Mouse (Mus musculus): ENCODE measurements around the gene Rpl31.

The Rpl31 gene

DNA sequence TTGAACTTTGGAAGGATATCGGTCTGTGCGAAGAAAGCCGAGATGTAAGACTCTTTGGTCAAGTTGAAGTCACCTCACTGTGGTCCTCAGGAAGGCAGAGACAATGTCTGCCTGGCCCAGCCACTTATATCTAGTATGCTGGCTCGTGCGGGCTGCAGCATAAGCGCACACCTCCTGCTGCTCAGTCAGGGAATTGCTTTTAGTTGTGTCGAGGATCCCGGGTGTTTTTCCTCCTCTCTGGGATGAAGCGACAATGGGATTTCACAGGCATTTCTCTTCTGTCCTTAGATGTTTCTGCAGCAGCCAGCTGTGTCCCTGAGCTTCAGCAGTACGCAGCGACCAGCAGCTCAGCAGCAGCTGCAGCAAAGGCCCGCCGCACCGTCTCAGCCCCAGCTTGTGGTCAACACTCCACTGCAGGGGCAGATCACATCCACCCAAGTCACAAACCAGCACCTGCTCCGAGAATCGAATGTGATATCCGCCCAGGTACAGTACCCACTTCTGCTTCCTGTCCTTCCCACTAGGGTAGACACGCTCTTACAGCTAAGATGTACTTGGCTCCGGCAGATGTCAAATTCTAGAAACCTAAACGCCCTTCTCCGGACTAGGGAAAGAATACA lies 22.6 kb upstream of the Rpl31 start:
- Histone ChIP-seq H3K36me3 (ENCODE audit: insufficient read depth, low read length) (no peaks in the 10 kb centered on the region), H3K27me3 (ENCODE audit: insufficient read depth, low read length) (peaks cover 35% of the 10 kb centered on the region), H3K4me3 (replicated peaks; ENCODE audit: low read length) (peak overlapping the region; percentile 60), H3K4me1 (replicated peaks; ENCODE audit: low read depth, low read length) (peaks cover 30% of the 10 kb centered on the region), H3K9me3 (ENCODE audit: low read length) (no peaks in the 10 kb centered on the region)
- TF ChIP-seq CTCF (conservative IDR thresholded peaks at IDR 0.05; ENCODE audit: low read length) (peak; percentile 35), NANOG (IDR thresholded peaks at IDR 0.05; ENCODE audit: borderline replicate concordance, low read length) (no peak)

DNA sequence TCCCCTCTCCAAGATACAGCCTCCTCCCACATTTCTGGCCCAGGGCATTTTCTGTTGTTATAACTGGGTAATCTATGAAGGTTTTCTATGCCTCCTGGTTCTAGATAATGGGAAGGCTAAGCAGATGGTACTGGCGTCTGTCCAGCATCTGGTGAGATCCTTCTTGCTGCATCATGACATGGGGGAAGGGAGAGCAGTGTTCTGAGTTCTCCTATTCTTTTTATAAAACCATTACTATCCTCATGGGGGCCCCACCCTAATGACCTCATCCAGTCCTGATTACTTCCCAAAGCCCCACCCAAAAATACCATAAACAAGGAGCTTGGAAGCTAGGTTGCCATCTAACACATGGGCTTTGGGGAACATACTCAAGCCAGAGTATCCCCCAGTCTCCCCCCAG lies 18.6 kb upstream of the Rpl31 start:
- peaks cover 32% of the 10 kb centered on the region for H3K4me1 ChIP-seq (replicated peaks; ENCODE audit: low read depth, low read length)
- peaks cover 15% of the 10 kb centered on the region for H3K27me3 ChIP-seq (ENCODE audit: insufficient read depth, low read length)
- no peak overlapping the region for H3K4me3 ChIP-seq (replicated peaks; ENCODE audit: low read length)
- H3K36me3 ChIP-seq (ENCODE audit: insufficient read depth, low read length) = no peaks in the 10 kb centered on the region
- TF ChIP-seq NANOG (IDR thresholded peaks at IDR 0.05; ENCODE audit: borderline replicate concordance, low read length) = no peak
- no peak for TF ChIP-seq CTCF (conservative IDR thresholded peaks at IDR 0.05; ENCODE audit: low read length)
- no peak for TF ChIP-seq POU5F1 (IDR thresholded peaks at IDR 0.05; ENCODE audit: borderline replicate concordance, low read length)
- H3K9me3 ChIP-seq (ENCODE audit: low read length) = no peaks in the 10 kb centered on the region

DNA sequence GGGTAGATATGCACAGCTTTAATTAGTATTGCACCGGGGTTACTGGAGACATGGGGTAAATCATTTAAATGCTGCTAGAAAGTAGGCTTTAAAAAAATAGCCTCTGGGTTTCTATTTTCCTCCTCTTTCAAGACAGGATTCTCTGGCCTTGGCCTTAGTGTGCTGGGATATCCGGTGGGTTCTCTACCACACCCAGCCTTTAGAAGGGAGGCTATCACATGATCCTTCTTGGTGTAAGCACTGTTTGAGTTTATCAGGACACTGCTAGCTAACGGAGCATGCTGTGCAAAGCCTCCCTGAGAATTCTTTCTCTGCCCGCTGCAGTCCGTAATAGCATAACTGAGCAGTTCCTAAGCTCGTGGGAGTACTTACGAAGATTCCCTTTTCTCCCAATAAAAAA lies 18.2 kb upstream of the Rpl31 start:
- Histone ChIP-seq H3K4me3 (replicated peaks; ENCODE audit: low read length) (no peak overlapping the region), H3K36me3 (ENCODE audit: insufficient read depth, low read length) (no peaks in the 10 kb centered on the region), H3K4me1 (replicated peaks; ENCODE audit: low read depth, low read length) (peaks cover 32% of the 10 kb centered on the region), H3K9me3 (ENCODE audit: low read length) (no peaks in the 10 kb centered on the region), H3K27me3 (ENCODE audit: insufficient read depth, low read length) (peaks cover 15% of the 10 kb centered on the region)
- TF ChIP-seq POU5F1 (IDR thresholded peaks at IDR 0.05; ENCODE audit: borderline replicate concordance, low read length) = no peak
- TF ChIP-seq NANOG (IDR thresholded peaks at IDR 0.05; ENCODE audit: borderline replicate concordance, low read length) = no peak
- no peak for TF ChIP-seq CTCF (conservative IDR thresholded peaks at IDR 0.05; ENCODE audit: low read length)

DNA sequence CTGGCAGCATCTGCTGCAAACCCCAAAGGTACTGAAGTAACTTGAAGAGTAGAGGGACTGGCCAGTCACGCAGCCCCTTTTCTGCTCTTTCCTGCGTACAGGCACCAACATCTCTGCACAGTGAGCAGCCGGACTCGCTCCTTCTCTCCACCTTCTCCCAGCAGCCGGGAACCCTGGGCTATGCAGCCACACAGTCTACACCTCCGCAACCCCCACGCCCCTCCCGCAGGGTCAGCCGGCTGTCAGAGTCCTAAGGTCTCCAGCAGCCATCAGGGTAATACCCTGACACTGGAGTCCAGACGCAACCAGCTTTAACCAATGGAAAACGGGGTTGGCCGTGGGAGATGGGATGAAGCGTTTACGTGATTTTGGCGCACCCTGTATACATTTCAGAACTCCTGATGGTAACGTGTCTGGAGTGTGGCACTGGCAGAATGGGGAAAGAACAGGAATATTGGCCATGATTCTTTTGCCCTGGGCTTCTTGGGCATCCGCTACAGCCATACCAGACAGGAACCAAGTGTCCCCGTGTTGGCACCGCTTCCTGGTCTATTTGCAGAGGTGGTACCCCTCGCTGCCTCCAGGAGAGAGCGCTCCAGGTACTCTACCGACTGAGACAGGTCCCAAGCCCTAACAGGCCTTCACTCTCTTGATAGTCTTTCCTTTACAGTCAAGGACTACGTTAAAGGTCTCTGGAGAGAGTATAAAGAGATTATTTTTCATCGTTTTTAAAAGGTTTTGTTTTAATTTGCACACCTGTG lies 5.7 kb upstream of the Rpl31 start:
- peaks cover 44% of the 10 kb centered on the region for H3K4me1 ChIP-seq (replicated peaks; ENCODE audit: low read depth, low read length)
- H3K36me3 ChIP-seq (ENCODE audit: insufficient read depth, low read length) = no peaks in the 10 kb centered on the region
- H3K27me3 ChIP-seq (ENCODE audit: insufficient read depth, low read length) = peaks cover 30% of the 10 kb centered on the region
- H3K4me3 ChIP-seq (replicated peaks; ENCODE audit: low read length) = peak overlapping the region; percentile 71
- TF ChIP-seq NANOG (IDR thresholded peaks at IDR 0.05; ENCODE audit: borderline replicate concordance, low read length) (no peak), CTCF (conservative IDR thresholded peaks at IDR 0.05; ENCODE audit: low read length) (no peak; the same call in 1 of the 2 replicates), POU5F1 (IDR thresholded peaks at IDR 0.05; ENCODE audit: borderline replicate concordance, low read length) (no peak)
- H3K9me3 ChIP-seq (ENCODE audit: low read length) = no peaks in the 10 kb centered on the region

- Histone ChIP-seq H3K27me3 (ENCODE audit: insufficient read depth, low read length) (peaks cover 26% of the 10 kb centered on the region), H3K9me3 (ENCODE audit: low read length) (no peaks in the 10 kb centered on the region), H3K4me1 (replicated peaks; ENCODE audit: low read depth, low read length) (peaks cover 47% of the 10 kb centered on the region), H3K4me3 (replicated peaks; ENCODE audit: low read length) (peak overlapping the region; percentile 71), H3K36me3 (ENCODE audit: insufficient read depth, low read length) (no peaks in the 10 kb centered on the region)
- no peak for TF ChIP-seq POU5F1 (IDR thresholded peaks at IDR 0.05; ENCODE audit: borderline replicate concordance, low read length)
- no peak for TF ChIP-seq NANOG (IDR thresholded peaks at IDR 0.05; ENCODE audit: borderline replicate concordance, low read length)
- no peak for TF ChIP-seq CTCF (conservative IDR thresholded peaks at IDR 0.05; ENCODE audit: low read length)
Measured at GRCm38 (mm10) chr1:39362515-39362893, 5.1 kb upstream of the Rpl31 start.

DNA sequence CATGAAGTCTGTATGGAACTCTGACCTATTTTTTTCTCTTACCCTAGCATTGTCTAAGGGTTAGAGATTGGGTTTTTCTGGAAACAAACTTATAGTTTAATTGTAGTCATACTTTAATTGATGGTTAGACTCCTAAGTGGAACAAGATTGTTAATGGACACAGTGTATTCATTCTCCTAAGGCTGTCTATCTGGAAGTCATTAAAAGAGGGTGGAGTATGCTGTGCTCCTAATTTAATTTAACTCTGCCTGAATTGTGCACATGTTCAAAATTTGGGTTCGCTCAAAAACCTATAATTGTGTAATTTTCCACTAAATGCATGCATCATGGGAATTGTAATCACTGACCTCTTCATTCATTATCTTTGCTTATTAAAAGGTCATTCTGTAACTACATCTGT lies 2.1 kb upstream of the Rpl31 start:
- Histone ChIP-seq H3K27me3 (ENCODE audit: insufficient read depth, low read length) (peaks cover 16% of the 10 kb centered on the region), H3K4me3 (replicated peaks; ENCODE audit: low read length) (no peak overlapping the region), H3K4me1 (replicated peaks; ENCODE audit: low read depth, low read length) (peaks cover 54% of the 10 kb centered on the region), H3K9me3 (ENCODE audit: low read length) (no peaks in the 10 kb centered on the region), H3K36me3 (ENCODE audit: insufficient read depth, low read length) (peaks cover 25% of the 10 kb centered on the region)
- TF ChIP-seq CTCF (conservative IDR thresholded peaks at IDR 0.05; ENCODE audit: low read length) (no peak), POU5F1 (IDR thresholded peaks at IDR 0.05; ENCODE audit: borderline replicate concordance, low read length) (no peak), NANOG (IDR thresholded peaks at IDR 0.05; ENCODE audit: borderline replicate concordance, low read length) (no peak)

GRCm38 (mm10) chr1:39367045-39367444 lies 597 bp upstream of the Rpl31 start:
- peaks cover 40% of the 10 kb centered on the region for H3K36me3 ChIP-seq (ENCODE audit: insufficient read depth, low read length)
- no peaks in the 10 kb centered on the region for H3K9me3 ChIP-seq (ENCODE audit: low read length)
- 0 out of 2 replicates have a peak, but pooled peaks cover 1% of the 10 kb centered on the region for H3K27me3 ChIP-seq (ENCODE audit: insufficient read depth, low read length)
- no peak for TF ChIP-seq CTCF (conservative IDR thresholded peaks at IDR 0.05; ENCODE audit: low read length)
- no peak for TF ChIP-seq NANOG (IDR thresholded peaks at IDR 0.05; ENCODE audit: borderline replicate concordance, low read length)
- TF ChIP-seq POU5F1 (IDR thresholded peaks at IDR 0.05; ENCODE audit: borderline replicate concordance, low read length) = no peak
- H3K4me1 ChIP-seq (replicated peaks; ENCODE audit: low read depth, low read length) = peaks cover 56% of the 10 kb centered on the region
- H3K4me3 ChIP-seq (replicated peaks; ENCODE audit: low read length) = peak overlapping the region; percentile 99

GRCm38 (mm10) chr1:39368267-39368841 lies 712 bp downstream of the Rpl31 start:
- H3K4me3 ChIP-seq (replicated peaks; ENCODE audit: low read length) = peak overlapping the region; percentile 99
- peaks cover 50% of the 10 kb centered on the region for H3K4me1 ChIP-seq (replicated peaks; ENCODE audit: low read depth, low read length)
- TF ChIP-seq NANOG (IDR thresholded peaks at IDR 0.05; ENCODE audit: borderline replicate concordance, low read length) (no peak), CTCF (conservative IDR thresholded peaks at IDR 0.05; ENCODE audit: low read length) (no peak), POU5F1 (IDR thresholded peaks at IDR 0.05; ENCODE audit: borderline replicate concordance, low read length) (no peak)
- peaks cover 53% of the 10 kb centered on the region for H3K36me3 ChIP-seq (ENCODE audit: insufficient read depth, low read length)
- no peaks in the 10 kb centered on the region for H3K27me3 ChIP-seq (ENCODE audit: insufficient read depth, low read length)
- no peaks in the 10 kb centered on the region for H3K9me3 ChIP-seq (ENCODE audit: low read length)
